Mouse (Mus musculus) lung, postnatal 14 days (tissue): ENCODE measurements around the gene Tepp.
A peak's percentile ranks its signal among the peaks of the same experiment; 100 is the strongest.

ENCODE experiments used
- DNase-seq: peaks from one replicate; pipeline ENCODE4 v3.0.0; 2021

Gene Tepp

DNA sequence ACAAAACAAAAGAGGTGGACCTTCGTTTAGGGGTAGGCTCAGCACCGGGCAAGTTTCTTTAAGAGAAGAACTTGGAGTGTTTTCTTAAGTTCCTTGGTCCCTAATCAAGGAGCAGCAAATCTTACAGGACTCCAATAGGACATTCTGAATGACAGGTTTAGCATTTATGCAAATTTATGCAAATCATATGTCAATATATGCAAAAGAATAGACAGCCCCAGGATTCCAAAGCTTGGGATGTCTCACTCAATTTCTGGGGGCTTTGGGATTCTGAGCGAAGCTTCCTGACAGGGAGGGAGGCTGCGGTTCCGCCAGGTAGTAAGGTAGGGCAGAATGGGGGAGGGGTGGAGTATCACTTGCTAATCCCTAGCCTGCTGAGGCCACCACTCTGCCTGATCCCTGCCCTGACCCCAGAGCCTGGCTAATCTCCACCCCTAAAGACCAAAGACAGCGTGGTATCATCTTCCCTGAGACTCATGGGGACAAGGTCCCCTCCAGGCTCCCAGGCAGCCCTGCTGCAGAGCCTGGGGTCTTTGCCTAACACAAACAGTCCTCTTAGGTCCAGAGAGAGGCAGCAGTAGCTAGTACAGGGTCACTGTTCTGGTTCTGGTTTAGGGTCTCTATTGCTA, at the start of gene Tepp:
Gene Tepp (plus strand): TSS at position 225 of the 629 bp plus-strand sequence.
- no peak for DNase-seq

DNA sequence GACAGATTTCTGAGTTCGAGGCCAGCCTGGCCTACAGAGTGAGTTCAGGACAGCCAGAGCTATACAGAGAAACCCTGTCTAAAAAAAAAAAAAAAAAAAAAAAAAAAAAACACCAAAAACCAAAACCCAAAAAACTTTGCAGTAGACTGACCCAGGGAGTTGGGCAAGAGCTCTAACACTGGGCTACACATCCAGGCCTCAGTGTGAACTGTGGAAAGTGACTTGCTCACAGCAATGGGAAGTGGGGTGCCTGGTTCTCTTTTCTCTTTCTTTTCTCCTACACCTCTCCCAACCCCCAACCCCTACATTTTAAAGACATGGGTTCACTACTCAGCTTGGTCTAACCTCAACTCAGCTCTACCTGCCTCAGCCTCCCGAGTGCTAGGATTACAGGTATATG, 48.2 kb upstream of the Tepp start:
- no peak for DNase-seq

DNA sequence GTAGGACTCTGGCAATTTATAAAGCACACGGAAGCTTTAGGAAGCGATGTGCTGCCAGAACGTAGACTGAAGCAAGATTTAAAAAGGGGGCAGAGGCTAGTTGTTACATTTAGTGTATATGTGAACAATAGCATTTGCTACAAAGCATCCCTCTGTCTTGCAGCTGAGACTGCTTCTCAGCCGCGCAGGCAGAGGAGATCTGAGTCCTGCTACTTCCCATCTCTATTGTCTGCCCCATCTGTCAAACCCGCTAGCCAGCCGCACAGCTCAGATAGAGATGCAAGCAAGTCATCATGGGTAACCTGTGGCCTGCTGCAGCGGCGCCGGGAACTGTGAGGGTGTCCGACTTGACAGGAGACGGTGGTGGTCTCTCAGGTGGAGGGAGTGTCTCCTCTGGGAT, 39.9 kb upstream of the Tepp start:
- DNase-seq = no peak

DNA sequence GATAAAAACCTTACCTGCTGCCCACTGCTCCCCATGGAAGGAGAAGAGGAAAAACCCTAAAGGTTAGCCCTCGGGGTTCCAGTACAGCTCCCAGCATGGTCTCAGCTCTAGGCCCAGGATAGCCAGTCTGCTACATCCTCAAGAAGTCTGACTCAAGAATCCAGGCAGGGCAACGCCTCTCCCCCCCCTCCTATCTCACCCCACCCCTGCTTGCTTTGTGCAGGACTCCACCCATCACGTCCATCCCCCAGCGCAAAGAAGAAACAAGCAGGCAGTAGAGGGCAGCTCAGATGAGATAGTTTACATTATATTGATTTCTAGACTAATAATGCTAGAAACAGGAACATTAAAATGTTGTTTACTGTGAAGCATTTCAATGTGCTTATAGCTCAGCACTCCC, 38.5 kb upstream of the Tepp start:
- peak; percentile 10 for DNase-seq

DNA sequence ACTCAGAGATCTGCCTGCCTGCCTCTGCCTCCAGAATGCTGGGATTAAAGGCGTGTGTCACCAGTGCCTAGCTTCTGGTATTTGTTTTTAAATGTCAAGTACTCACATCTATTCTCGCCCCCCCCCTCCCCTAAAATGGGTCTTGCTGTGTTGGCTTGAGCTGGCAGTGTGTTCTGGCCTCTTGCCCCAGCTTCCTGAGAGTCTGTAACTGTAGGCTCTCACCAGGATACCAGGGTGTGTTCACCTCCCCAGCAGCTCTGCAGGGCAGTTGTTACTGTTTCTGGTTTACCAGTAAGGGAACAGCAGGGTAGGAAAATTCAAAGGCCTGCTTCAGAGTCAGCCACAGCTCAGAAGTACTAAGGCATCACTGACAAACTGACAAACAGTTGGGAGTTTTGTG, 37.5 kb upstream of the Tepp start:
- DNase-seq = peak; percentile 62

DNA sequence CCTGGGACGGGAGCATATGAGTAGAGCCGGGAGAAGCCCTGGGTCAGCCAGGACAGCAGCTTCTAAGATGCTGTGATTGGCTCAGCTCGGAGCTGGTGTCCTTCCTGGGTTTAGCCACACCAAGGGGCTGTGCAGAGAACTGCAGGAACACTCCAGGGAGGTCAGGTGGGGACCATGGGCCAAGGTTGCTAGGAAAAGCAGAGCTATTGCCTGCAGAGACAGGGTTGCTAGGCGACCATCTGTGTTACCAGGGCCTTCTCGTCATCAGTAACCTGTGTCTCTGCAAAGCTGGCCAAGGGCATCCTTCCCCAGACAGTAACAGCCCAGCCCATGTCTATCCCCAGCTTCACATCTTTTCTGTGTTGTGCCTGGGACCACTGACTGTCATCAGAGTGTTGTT, 28.9 kb upstream of the Tepp start:
- DNase-seq = no peak

DNA sequence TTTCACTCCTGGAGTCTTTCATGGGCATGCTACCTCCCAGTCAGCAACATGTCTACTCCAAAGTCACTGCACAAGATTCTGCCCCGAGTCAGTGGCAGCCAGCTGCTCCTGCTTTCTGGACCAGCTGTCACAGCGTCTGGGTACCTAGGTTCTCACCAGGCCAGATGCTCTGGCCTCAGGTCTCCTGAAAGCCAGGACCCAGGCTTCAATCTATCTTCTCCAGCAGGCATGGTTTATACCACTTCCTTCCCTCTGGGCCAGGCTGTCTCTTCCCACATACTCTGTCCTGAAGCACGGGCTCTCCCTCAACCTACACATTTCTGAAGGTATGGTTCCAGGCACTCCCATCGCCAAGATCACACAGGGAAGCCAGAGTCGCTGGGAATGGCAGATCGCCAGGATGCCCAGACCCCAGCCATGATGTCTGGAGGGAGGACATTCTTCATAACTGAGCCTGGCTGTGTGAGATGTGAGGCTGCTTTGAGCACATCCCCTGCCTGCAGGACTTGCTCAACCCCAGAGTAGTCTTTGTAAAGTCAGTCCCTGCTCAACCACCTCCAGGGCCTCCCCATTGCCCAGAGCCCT, 21.2 kb upstream of the Tepp start:
- DNase-seq = no peak

DNA sequence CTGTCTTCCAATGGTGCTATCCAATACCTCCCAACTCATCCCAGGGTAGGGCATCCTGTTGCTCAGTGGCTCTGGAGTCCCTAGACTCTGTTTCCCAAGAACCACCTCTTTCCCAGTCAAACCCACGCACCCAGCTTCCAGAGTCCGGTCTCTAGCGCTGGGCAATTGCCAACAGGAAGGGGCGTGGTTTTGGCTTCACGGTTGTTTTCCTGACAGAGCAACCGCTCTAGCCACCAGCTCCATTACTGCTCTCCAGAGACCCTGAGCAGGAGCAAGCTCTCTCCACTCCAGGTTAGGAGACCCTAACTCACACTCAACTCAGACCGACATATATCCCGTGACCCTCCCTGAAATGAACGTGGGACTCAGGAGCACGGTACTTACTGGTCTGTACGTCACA, 17.2 kb upstream of the Tepp start:
- DNase-seq = peak; percentile 92

DNA sequence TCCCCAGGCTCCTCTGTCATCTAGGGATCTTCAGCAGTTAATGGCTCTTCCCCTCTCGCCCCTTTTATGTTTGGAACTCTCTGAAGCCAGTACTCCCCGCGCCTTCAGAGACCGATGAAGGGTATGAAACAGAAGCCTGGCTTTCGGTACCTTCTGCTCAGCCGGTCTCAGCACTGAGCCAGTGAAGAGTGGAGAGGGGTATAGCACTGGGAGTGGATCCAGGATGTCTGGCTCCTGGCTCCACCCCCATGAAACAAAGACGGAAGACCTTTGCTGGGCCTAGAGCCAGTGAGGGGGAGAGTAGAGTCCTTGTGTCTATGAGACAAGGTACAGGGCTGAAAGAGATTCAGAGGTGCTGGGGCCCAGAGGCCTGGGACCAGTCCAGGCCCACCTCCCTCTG, 16.5 kb upstream of the Tepp start:
- peak; percentile 55 for DNase-seq

DNA sequence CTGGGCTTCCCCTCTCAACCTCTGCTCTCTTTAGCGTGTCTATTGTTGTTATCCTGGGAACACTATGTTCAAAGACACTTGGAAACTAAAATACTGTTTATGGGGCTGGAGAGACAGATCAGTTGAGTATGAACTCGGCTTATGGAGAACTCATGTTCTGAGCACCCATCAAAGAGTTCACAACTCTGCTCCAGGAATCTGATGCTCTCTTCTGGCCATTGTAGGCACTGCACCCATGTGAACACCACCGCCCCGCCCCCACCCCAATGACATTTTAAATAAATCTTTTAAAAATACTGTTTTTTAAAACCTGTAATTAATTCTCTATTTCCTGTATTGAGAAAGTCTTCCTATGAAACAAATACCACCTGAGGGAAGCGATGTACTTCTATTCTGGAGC, 8.0 kb upstream of the Tepp start:
- DNase-seq = peak; percentile 62

DNA sequence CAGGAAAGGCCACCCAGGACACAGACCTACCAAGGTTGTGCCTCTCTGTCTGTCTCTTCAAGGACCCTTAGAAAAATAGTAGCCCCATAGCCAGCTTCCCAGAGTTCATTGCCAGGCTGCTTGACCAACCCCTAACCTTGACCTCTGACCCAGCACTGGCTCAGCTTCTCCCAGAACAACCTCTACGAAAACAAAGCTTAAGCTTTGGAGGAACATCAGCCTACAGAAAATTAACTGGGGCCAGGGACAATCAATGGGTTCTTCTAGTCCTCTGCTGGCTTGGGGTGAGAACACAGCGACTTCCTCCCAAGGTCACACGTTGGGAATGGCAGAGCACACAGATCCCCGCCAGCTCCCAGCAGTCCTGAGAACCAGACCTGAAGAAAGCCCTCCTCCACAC, 4.8 kb upstream of the Tepp start:
- no peak for DNase-seq

DNA sequence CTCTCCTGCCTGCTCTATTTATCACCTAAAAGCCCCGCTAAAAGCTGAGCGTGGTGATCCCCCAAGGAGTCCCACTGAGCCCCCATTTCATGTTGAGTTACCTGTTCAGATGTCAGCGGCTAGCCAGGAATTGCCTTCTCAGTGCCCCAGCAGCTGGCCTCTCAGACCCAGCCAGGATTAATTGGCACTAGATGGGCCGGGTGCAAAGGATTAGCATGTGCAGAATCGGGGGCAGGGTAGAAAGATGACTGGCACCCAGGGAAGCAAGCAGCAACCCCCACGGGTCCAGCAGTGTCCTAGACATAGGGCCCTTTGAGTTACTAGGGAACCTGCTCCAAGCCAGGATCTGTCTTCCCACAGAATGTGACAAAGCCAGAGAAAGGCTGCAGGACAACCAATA, 3.9 kb upstream of the Tepp start, which contains the start of gene Cngb1:
Gene Cngb1 (minus strand): TSS at position 155 of the 400 bp plus-strand sequence.
- no peak for DNase-seq

DNA sequence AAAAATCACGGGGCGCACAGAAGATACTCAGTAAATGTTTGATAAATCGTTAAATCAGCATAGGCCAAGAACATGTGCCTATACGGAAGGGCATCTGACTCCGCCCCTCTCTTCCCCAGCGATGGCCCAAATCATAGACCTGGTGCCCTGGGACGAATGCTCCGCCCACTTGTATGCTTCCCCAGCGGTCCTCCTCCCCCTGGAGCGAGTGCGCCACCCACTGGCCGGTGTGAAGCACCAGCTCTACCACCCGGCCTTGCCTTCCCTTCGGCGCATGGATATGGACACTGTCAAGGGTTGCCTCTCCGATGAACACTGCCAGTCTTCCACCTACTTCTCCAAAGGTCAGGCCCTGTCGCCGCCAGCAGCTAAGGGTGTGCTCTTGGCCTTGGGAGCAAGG, 2.5 kb downstream of the Tepp start:
- no peak for DNase-seq

DNA sequence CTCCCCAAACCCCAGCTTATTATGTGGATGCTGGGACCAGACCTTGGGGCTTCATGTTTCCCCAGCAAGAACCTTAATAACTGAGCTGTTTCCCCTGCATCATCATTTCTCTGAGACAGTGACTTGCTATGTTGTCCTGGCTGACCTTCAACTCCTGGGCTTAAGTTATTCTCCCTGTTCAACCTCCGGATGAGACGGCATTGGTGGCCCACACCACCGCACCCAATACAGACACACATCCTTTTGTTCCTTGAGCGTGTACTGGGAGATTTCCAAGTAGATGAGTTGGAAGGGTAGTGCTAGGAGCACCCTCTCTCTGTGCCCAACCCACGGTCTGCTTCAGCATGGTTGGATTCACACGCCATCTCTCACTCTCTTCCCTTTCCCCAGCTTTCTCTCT, 3.5 kb downstream of the Tepp start:
- DNase-seq = no peak

DNA sequence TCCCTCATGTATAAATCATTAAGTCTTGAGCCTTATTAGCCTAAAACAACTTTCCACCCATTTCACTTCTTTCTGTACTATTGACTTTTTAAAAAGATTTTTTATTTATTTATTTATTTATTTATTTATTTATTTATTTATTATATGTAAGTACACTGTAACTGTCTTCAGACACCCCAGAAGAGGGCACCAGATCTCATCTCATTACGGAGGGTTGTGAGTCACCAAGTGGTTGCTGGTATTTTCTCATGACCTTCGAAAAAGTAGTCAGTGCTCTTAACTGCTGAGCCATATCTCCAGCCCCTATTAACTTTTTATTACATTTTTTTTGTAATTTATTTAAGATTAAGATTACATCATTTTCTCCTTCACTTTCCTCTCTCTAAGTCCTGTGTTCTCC, 4.3 kb downstream of the Tepp start:
- DNase-seq = no peak

DNA sequence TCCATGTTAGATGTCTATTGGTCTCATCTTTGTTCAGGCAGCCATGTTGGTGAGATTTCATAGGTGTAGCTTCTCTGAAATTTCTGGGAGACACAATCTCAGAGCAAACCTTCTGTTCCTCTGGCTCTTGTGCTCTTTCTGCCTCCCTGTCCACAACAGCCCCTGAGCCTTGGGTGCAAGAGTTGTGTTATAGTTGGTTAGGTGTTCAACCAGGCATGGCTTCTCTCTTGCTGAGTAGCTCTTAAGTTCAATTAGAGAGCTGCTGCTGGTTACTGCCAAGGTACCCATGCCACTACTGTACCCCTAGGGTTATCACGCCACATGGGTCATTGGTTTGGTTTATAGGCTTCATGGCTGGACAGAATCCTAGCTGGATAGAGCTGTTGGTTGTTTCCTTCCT, 5.0 kb downstream of the Tepp start:
- no peak for DNase-seq

DNA sequence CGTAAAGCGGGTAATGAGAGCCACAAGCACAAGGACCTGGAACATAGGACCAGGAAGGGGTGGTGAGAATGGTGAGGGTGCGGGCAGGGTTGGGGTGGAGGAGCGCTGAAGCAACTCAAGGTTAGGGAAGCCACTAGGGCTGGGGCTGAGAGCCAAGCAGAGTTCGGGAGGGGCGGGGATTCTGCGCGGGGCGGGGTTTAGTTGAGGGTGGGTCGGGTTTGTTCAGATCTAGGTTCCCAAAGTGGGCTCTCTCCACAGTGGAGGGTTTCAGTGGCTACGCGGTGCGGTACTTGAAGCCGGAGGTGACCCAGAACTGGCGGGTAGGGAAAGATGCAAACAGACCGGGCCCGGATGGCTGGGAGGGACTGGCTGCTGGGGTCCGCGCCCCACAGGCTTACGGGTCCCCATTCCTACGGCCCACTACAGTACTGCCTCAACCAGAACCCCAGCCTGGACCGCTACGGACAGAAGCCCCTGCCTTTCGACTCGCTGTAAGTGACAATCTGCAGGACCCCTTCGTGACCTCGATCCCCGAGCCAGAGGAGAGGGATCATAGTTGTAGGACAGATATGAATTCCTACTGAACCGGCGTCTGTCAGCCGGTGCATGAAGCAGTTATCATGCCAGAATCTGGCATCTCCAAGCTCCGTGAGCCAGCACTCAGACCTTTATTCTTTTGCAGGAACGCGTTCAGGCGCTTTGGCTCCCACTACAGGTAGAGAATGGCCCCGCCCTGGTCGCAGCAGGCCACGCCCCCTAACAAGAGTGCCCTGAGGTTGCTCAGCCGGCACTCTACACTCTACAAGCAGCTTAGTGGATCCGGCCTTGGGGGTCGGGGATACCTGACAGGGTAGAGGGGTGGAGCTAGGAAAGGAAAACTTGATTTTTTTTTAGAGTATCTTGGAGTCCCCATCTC, 10.1 kb downstream of the Tepp start:
- DNase-seq = peak; percentile 82

DNA sequence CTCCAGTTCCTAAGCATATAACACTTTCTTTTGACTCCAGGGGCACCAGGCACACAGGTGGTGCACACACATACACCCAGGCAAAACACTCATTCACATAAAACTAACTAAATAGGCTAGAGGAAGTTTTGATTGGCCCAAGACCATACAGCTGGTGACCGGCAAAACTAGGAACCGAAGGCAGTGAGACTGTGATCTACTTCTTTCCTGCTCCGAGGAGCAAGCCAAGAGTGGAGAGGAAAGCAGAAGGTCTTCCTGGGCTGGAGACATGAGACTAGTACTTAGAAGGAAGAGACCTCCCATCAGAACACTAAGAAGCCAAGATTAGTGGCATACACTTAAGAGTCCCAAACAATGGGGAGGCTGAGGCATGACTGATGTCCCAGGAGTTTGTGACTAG, 12.8 kb downstream of the Tepp start:
- DNase-seq = no peak

DNA sequence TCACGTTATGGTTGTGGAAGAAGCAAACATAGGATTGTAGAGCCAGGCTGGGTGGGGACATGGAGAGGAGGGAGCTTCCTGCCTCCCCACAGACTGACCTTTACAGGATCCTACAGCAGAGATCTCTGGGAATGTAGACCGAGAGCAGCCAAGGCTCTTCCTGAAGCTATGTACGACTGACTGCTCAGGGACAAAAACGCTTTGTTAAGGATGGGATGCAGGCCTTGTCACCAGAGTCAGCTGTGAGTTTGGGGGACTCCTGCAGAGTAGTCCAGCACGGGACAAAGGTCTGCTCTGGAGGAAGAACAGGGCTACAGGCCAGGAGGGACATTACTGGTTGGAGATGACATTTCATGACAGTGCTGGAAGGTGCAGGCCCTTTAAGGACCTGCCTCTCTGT, 14.3 kb downstream of the Tepp start:
- no peak for DNase-seq

DNA sequence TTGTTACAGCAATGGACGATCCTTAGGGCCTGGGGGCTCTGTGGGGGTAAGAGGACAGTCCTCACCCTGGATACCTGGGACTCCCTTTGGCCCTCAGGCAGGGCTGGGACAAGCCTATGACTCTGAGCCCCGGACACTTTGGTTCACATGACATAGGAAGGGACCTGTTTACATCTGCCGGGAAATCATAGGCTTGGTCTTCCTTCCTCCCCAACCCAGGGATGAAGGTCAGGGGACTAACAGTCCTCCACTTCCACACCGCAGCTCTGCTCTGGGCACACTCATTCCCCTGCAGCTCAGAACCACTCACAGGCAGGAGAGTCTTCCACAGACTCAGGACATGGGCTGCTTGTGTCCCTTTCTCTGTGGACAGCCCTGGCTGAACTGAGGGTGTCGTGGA, 16.5 kb downstream of the Tepp start:
- DNase-seq = no peak

DNA sequence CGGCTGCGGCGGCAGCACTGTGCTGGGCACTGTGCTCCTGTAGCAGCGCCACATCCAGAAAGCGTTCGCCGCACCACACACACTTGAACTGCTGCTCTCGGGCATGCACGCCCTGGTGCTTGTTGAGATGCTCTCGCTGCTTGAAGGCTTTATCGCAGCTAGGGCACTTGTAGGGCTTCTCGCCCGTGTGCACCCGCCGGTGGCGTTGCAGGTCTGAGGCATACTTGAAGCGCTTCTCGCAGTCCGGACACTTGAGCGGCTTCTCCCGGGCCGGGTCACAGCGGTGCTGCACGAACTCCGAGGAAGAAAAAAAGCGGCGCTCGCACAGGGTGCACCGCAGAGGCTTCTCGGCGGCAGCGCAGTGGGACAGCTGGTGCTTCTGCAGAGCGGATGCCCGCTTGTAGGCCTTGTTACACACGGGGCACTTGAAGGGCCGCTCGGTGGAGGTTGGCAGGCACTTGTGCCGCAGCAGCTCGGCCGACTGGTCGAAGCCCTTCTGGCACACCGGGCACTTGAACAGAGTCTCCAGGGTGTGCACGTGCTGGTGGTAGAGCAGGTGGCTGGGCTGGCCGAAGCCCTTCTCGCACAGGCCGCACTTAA, 17.6 kb downstream of the Tepp start:
- DNase-seq = no peak

DNA sequence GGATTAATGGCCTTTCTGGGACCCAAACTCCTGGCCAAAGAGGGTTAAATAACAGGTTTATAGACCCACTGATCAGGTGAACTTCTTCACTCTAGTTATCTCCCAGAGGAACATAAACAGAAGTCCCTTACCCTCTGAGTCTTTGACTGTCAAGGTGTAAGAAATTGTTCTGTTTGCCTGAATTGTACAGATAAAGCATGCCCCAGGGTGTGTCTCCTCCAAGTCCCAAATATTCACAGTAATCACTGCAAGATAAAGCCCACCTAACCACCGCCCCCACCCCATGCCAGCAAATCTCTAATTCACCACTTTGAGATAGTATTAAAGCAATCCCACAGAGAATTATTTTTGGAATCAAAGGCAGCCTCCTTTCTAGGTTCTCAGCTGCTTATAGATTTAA, 20.0 kb downstream of the Tepp start:
- DNase-seq = no peak

DNA sequence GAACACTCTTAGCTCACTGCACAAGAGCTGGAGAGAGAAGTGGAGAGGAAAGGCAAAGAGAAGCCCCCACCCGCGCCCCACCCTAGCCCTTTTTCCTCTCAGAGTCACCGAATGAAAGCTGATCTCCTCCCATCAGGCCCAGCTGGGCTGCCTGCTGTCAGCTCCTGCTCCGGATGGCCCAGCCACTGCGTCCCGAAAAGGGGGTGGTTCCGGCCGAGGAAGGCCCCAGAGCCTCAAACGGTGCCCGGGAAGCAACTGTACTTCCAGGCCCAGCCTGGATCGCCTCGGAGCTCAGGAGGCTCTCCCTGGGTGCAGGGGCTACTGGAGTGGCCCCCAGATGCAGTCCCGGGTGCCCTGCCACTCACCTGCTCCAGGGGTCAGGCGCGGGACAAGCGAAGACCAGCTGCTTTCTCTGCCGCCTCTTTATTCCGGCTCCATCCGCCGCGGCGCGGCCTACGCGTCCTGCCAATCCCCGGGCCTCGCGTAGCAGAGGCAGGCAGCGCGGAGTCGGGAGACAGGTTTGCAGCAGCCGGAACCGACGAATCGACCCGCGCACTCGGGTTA, 20.9 kb downstream of the Tepp start:
- DNase-seq = peak; percentile 66
